Mouse (Mus musculus): ENCODE measurements at regions not wholly inside any gene's neighbourhood (a gene's known extent, or its start where the extent isn't known, plus 50 kb on each side); places are given as distances from the start of the nearest gene placed in this dataset.

GRCm38 (mm10) chr4:140390684-140391234 is 144.2 kb upstream of the Igsf21 start:
- H3K27me3 ChIP-seq: no peaks in the 10 kb centered on the region
- H3K4me2 ChIP-seq: no peak overlapping the region
- ATAC-seq (ENCODE audit: low FRiP score): no peak
- H3K36me3 ChIP-seq (replicated peaks): no peaks in the 10 kb centered on the region
- H3K9ac ChIP-seq: no peak overlapping the region
- H3K9me3 ChIP-seq: no peaks in the 10 kb centered on the region
- H3K4me3 ChIP-seq (replicated peaks): no peak overlapping the region
- H3K27ac ChIP-seq: no peak overlapping the region
- H3K4me1 ChIP-seq: peaks cover 11% of the 10 kb centered on the region
- 65% methylated on average over 12 of the region's 12 CpGs for WGBS

GRCm38 (mm10) chr4:140385686-140386085 is 139.1 kb upstream of the Igsf21 start:
- Histone ChIP-seq H3K27me3 (no peaks in the 10 kb centered on the region), H3K36me3 (replicated peaks) (no peaks in the 10 kb centered on the region), H3K9ac (no peak overlapping the region), H3K27ac (no peak overlapping the region), H3K4me1 (peaks cover 24% of the 10 kb centered on the region), H3K4me3 (replicated peaks) (no peak overlapping the region), H3K9me3 (no peaks in the 10 kb centered on the region), H3K4me2 (no peak overlapping the region)
- WGBS: 55% methylated on average over 6 of the region's 6 CpGs
- no peak for ATAC-seq (ENCODE audit: low FRiP score)

- Histone ChIP-seq H3K4me3 (replicated peaks) (no peak overlapping the region), H3K9me3 (no peaks in the 10 kb centered on the region), H3K4me1 (peaks cover 28% of the 10 kb centered on the region), H3K4me2 (no peak overlapping the region), H3K9ac (no peak overlapping the region), H3K36me3 (replicated peaks) (no peaks in the 10 kb centered on the region), H3K27ac (no peak overlapping the region), H3K27me3 (no peaks in the 10 kb centered on the region; the same call in 1 of the 2 replicates)
- ATAC-seq (ENCODE audit: low FRiP score): no peak
- WGBS: 87% methylated on average over 14 of the region's 14 CpGs
Measured at GRCm38 (mm10) chr4:140385226-140385625, 138.6 kb upstream of the Igsf21 start.

- ATAC-seq (ENCODE audit: low FRiP score): no peak
- H3K9ac ChIP-seq: no peak overlapping the region
- H3K4me2 ChIP-seq: no peak overlapping the region
- peaks cover 1% of the 10 kb centered on the region for H3K27me3 ChIP-seq
- H3K36me3 ChIP-seq (replicated peaks): no peaks in the 10 kb centered on the region
- 84% methylated on average over 7 of the region's 7 CpGs for WGBS
- H3K4me1 ChIP-seq: peaks cover 30% of the 10 kb centered on the region
- no peak overlapping the region for H3K27ac ChIP-seq
- H3K4me3 ChIP-seq (replicated peaks): no peak overlapping the region
- H3K9me3 ChIP-seq: no peaks in the 10 kb centered on the region
Measured at GRCm38 (mm10) chr4:140383596-140383995, 137.0 kb upstream of the Igsf21 start.

GRCm38 (mm10) chr4:140380733-140381132 is 134.1 kb upstream of the Igsf21 start:
- H3K9me3 ChIP-seq: no peaks in the 10 kb centered on the region
- peak overlapping the region; percentile 43; the same call in 1 of the 2 replicates for H3K27ac ChIP-seq
- WGBS: under 1% methylated on average over 13 of the region's 13 CpGs
- H3K27me3 ChIP-seq: peaks cover 10% of the 10 kb centered on the region
- peaks cover 19% of the 10 kb centered on the region for H3K4me1 ChIP-seq
- H3K36me3 ChIP-seq (replicated peaks): no peaks in the 10 kb centered on the region
- no peak overlapping the region for H3K9ac ChIP-seq
- H3K4me2 ChIP-seq: peak overlapping the region; percentile 36
- peak; percentile 69 for ATAC-seq (ENCODE audit: low FRiP score)
- H3K4me3 ChIP-seq (replicated peaks): no peak overlapping the region

- WGBS: 91% methylated on average over 1 of the region's 1 CpGs
- H3K9me3 ChIP-seq: no peaks in the 10 kb centered on the region
Measured at GRCm38 (mm10) chr4:140377941-140378340, 131.4 kb upstream of the Igsf21 start.

GRCm38 (mm10) chr4:140372586-140373325 is 126.2 kb upstream of the Igsf21 start:
- Histone ChIP-seq H3K4me2 (no peak overlapping the region), H3K27ac (no peak overlapping the region), H3K27me3 (peaks cover 21% of the 10 kb centered on the region), H3K36me3 (replicated peaks) (no peaks in the 10 kb centered on the region), H3K9me3 (no peaks in the 10 kb centered on the region), H3K4me1 (peaks cover 5% of the 10 kb centered on the region), H3K9ac (no peak overlapping the region), H3K4me3 (replicated peaks) (no peak overlapping the region)
- WGBS: 42% methylated on average over 11 of the region's 11 CpGs
- peak; percentile 51; the same call in 1 of the 2 replicates for ATAC-seq (ENCODE audit: low FRiP score)

More at GRCm38 (mm10) chr4:140377941-140378340, 131.4 kb upstream of the Igsf21 start:
- Histone ChIP-seq H3K4me1 (peaks cover 18% of the 10 kb centered on the region), H3K4me2 (no peak overlapping the region), H3K4me3 (replicated peaks) (no peak overlapping the region), H3K9ac (no peak overlapping the region), H3K27me3 (peaks cover 14% of the 10 kb centered on the region), H3K36me3 (replicated peaks) (no peaks in the 10 kb centered on the region), H3K27ac (no peak overlapping the region)
- ATAC-seq (ENCODE audit: low FRiP score): no peak

GRCm38 (mm10) chr4:140371426-140372213 is 125.0 kb upstream of the Igsf21 start:
- Histone ChIP-seq H3K4me3 (replicated peaks) (no peak overlapping the region), H3K9me3 (no peaks in the 10 kb centered on the region), H3K27me3 (peaks cover 21% of the 10 kb centered on the region), H3K36me3 (replicated peaks) (no peaks in the 10 kb centered on the region), H3K4me2 (no peak overlapping the region), H3K9ac (no peak overlapping the region), H3K4me1 (peaks cover 15% of the 10 kb centered on the region), H3K27ac (no peak overlapping the region)
- ATAC-seq (ENCODE audit: low FRiP score): no peak
- WGBS: 88% methylated on average over 20 of the region's 20 CpGs

- H3K9ac ChIP-seq: no peak overlapping the region
- H3K4me2 ChIP-seq: no peak overlapping the region
- H3K9me3 ChIP-seq: no peaks in the 10 kb centered on the region
- ATAC-seq (ENCODE audit: low FRiP score): no peak
- no peak overlapping the region for H3K4me3 ChIP-seq (replicated peaks)
- peaks cover 15% of the 10 kb centered on the region for H3K4me1 ChIP-seq
- peaks cover 16% of the 10 kb centered on the region for H3K27me3 ChIP-seq
- H3K27ac ChIP-seq: 0 out of 2 replicates have a peak overlapping the region, but pooled peaks have one; percentile 46
- no peaks in the 10 kb centered on the region for H3K36me3 ChIP-seq (replicated peaks)
- WGBS: 24% methylated on average over 8 of the region's 8 CpGs
Measured at GRCm38 (mm10) chr4:140366975-140367680, 120.5 kb upstream of the Igsf21 start.

- H3K4me2 ChIP-seq: no peak overlapping the region
Measured at GRCm38 (mm10) chr4:140358846-140359245, 112.3 kb upstream of the Igsf21 start.

GRCm38 (mm10) chr4:140358103-140358502 is 111.5 kb upstream of the Igsf21 start:
- Histone ChIP-seq H3K4me3 (replicated peaks) (no peak overlapping the region), H3K9me3 (no peaks in the 10 kb centered on the region), H3K27ac (no peak overlapping the region), H3K4me2 (no peak overlapping the region), H3K27me3 (peaks cover 5% of the 10 kb centered on the region; the same call in 1 of the 2 replicates), H3K9ac (no peak overlapping the region), H3K4me1 (peaks cover 25% of the 10 kb centered on the region; the same call in 1 of the 2 replicates), H3K36me3 (replicated peaks) (no peaks in the 10 kb centered on the region)
- no peak for ATAC-seq (ENCODE audit: low FRiP score)
- 14% methylated on average over 5 of the region's 5 CpGs for WGBS

More at GRCm38 (mm10) chr4:140358846-140359245, 112.3 kb upstream of the Igsf21 start:
- H3K9me3 ChIP-seq: no peaks in the 10 kb centered on the region
- ATAC-seq (ENCODE audit: low FRiP score): no peak
- no peak overlapping the region for H3K4me3 ChIP-seq (replicated peaks)
- 94% methylated on average over 4 of the region's 4 CpGs for WGBS
- H3K36me3 ChIP-seq (replicated peaks): no peaks in the 10 kb centered on the region
- no peak overlapping the region for H3K9ac ChIP-seq
- H3K27ac ChIP-seq: no peak overlapping the region
- H3K27me3 ChIP-seq: peaks cover 5% of the 10 kb centered on the region; the same call in 1 of the 2 replicates
- peaks cover 25% of the 10 kb centered on the region; the same call in 1 of the 2 replicates for H3K4me1 ChIP-seq
